21 mouse cellular contexts compared by ENCODE assay signal in the genomic region with DNA sequence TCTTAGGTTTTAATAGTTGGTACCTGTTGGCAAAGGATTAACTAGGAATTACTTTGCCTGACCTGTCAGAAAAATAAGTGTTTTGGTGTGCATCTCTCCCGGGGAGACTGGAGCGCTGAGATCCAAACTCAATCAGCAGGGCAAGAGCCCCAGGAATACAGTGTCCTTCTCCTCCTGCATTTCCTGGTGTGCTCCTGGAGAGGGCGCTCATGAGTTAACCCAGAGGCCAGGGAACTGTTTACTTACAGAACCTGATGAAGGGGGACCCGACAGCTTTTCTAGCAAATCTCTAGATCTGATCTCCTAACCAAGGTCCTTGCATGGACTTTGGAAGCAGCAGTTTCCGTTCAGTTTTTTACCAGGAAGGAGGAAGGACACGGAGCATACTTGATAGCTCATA.
DNase-seq lines count a peak whose midpoint lies in the region; ATAC-seq and TF ChIP-seq lines count a peak whose summit lies in the region.
"Had no signal": no experiment of that assay in that cellular context is flagged by ENCODE, and none has a peak within 500 bp of the region (broad histone marks: within the 10 kb centered on the region; RNA-seq: fewer than 3 reads in every experiment).

No protein-coding gene starts in this region.

- DNase-seq in left cerebral cortex, adult 2 months (ENCODE audit: extremely low spot score in 1 of 2, low spot score in 2 of 2), result no peak
- DNase-seq in left cerebral cortex, adult 11 months (ENCODE audit: low spot score), result no peak
- no peak for DNase-seq in spleen, adult 2 months (ENCODE audit: low read depth in 1 of 2, low spot score in 2 of 2)
- no peak for DNase-seq in spleen, postnatal 4 days (ENCODE audit: low spot score in 2 of 2)
- DNase-seq in R1 (ENCODE audit: low read depth, low spot score), result peak; percentile 68
- no peak for DNase-seq in cerebellum, adult 8-10 months
- DNase-seq: adrenal gland, postnatal 25 days; cerebellum, postnatal 10 days; embryo, embryonic 11 days; kidney, adult 18-20 months; kidney, postnatal 4 days; layer of hippocampus, postnatal 36 days; spleen, adult 18-20 months; thymus, postnatal 25 days had no signal

- intact Hi-C loops in left cerebral cortex, adult 2 months (cut with DNase I), result no loop called here

- TF ChIP-seq CTCF in left cerebral cortex, adult 2 months (IDR thresholded peaks at IDR 0.05), result peak; percentile 4; the same call in 1 of the 2 replicates
- TF ChIP-seq CTCF in spleen, adult 2 months (IDR thresholded peaks at IDR 0.05; ENCODE audit: extremely low read depth, insufficient read depth, insufficient read length, insufficient replicate concordance), result peak; percentile 4; the same call in 1 of the 2 replicates

- ATAC-seq in megakaryocyte, adult 5-6 weeks (ENCODE audit: poor library complexity, severe bottlenecking), result no peak
- ATAC-seq: midbrain, embryonic 15.5 days had no signal

- no peak for TF ChIP-seq POLR2A in spleen, adult 2 months (IDR thresholded peaks at IDR 0.05; ENCODE audit: low read depth, low read length)

- H3K4me3 ChIP-seq in left cerebral cortex, adult 2 months, result no peak overlapping the region
- H3K4me3 ChIP-seq in spleen, adult 2 months (ENCODE audit: extremely low read depth, insufficient read depth, insufficient read length), result no peak overlapping the region
- H3K4me3 ChIP-seq: embryonic facial prominence, embryonic 15.5 days; forebrain, embryonic 10.5 days; limb, embryonic 10.5 days; megakaryocyte, embryonic 14.5 days; midbrain, embryonic 15.5 days had no signal

- H3K27ac ChIP-seq in left cerebral cortex, adult 2 months, result no peak overlapping the region
- no peak overlapping the region; the same call in 1 of the 2 replicates for H3K27ac ChIP-seq in spleen, adult 2 months (ENCODE audit: insufficient read depth, low read length)
- H3K27ac ChIP-seq: embryonic facial prominence, embryonic 15.5 days; forebrain, embryonic 10.5 days; hindbrain, embryonic 14.5 days; limb, embryonic 10.5 days; midbrain, embryonic 15.5 days had no signal

- no peaks in the 10 kb centered on the region for H3K4me1 ChIP-seq in spleen, adult 2 months (ENCODE audit: control insufficient read depth, insufficient read depth, insufficient read length)
- H3K4me1 ChIP-seq: midbrain, embryonic 15.5 days had no signal

- WGBS in spleen, adult 2 months, result 66% methylated on average over 6 of the region's 6 CpGs

- no peaks in the 10 kb centered on the region; the same call in 1 of the 2 replicates for H3K27me3 ChIP-seq in spleen, adult 2 months (ENCODE audit: control insufficient read depth, insufficient read depth, low read length)
- H3K27me3 ChIP-seq: embryonic facial prominence, embryonic 15.5 days; midbrain, embryonic 15.5 days had no signal

- H3K36me3 ChIP-seq in spleen, adult 2 months (ENCODE audit: control insufficient read depth, insufficient read depth, low read length), result no peaks in the 10 kb centered on the region
- H3K36me3 ChIP-seq: embryonic facial prominence, embryonic 15.5 days; forebrain, embryonic 10.5 days; limb, embryonic 10.5 days; midbrain, embryonic 15.5 days had no signal
